Mouse (Mus musculus) forebrain, embryonic 13.5 days (tissue): Measurements from ENCODE around the gene Akr1b10. TPM values are rescaled to one million over a fixed set of nuclear protein-coding genes. Genes with fewer than 3 reads are reported as not detected.
"Not testable (repeated sequence)": the region's sequence is repeated elsewhere in the genome, so short reads cannot be mapped to it uniquely, and the experiment has no call there.

Source experiments
- ATAC-seq: fragments of 200-750 bp; cut with Nextera tagmentation; 2 replicates; pipeline ENCODE4 v1.8.0; 2017
- H3K27ac ChIP-seq: fragments of 300-500 bp; sonication (generic); 2 replicates; pipeline ENCODE4 v1.5.1; 2015; ENCODE audit warnings: inconsistent platforms, mild to moderate bottlenecking, moderate library complexity
- H3K27me3 ChIP-seq: fragments of 300-500 bp; sonication (generic); 2 replicates; pipeline ENCODE4 v1.6.1; 2015; ENCODE audit warnings: mild to moderate bottlenecking, inconsistent platforms
- H3K36me3 ChIP-seq: fragments of 300-500 bp; sonication (generic); 2 replicates; pipeline ENCODE4 v1.6.1; 2015; ENCODE audit warnings: mild to moderate bottlenecking, inconsistent platforms; ENCODE audit not compliant: poor library complexity, severe bottlenecking
- H3K4me1 ChIP-seq: fragments of 300-500 bp; sonication (generic); 2 replicates; pipeline ENCODE4 v1.6.1; 2015; ENCODE audit warnings: inconsistent platforms
- H3K4me2 ChIP-seq: fragments of 300-500 bp; sonication (generic); 2 replicates; pipeline ENCODE4 v1.6.1; 2015; ENCODE audit warnings: inconsistent platforms, mild to moderate bottlenecking, moderate library complexity
- H3K4me3 ChIP-seq: fragments of 300-500 bp; sonication (generic); 2 replicates; pipeline ENCODE4 v1.5.1; 2015; ENCODE audit warnings: mild to moderate bottlenecking, inconsistent platforms
- H3K9ac ChIP-seq: fragments of 300-500 bp; sonication (generic); 2 replicates; pipeline ENCODE4 v1.6.1; 2015; ENCODE audit warnings: mild to moderate bottlenecking, inconsistent platforms
- H3K9me3 ChIP-seq: fragments of 300-500 bp; sonication (generic); replicated peaks from 2 replicates; pipeline ENCODE4 v1.6.1; 2016; ENCODE audit warnings: inconsistent platforms
- WGBS: fragments of 180-500 bp; shearing (Covaris S2); methylation state at CpG from one replicate; pipeline ENCODE4 v1.1.7; 2015; 5-methylcytosine and 5-hydroxymethylcytosine counted together
- polyA plus RNA-seq: library from polyadenylated mRNA; unstranded; fragments of >200 nt; fragmentation: Nextera tagmentation; extraction: Ambion mirVana; gene quantifications from 2 replicates; pipeline ENCODE4 v1.2.1, GENCODE M21; 2015

The Akr1b10 gene
- 7.1 and 8.0 TPM in 2 replicates for polyA plus RNA-seq

GRCm38 (mm10) chr6:34384110-34384661 is at the start of gene Akr1b10:
Gene Akr1b10, plus strand, starts transcription at chr6:34384218.
- 1% methylated on average over 17 of the region's 17 CpGs for WGBS
- Histone ChIP-seq H3K9ac (peak within 1 kb of the TSS; percentile 50), H3K4me2 (peak within 1 kb of the TSS; percentile 75), H3K4me1 (peaks cover 14% of the 10 kb centered on the region), H3K27ac (no peak within 1 kb of the TSS), H3K9me3 (no peaks in the 10 kb centered on the region), H3K36me3 (no peaks in the 10 kb centered on the region), H3K4me3 (peak within 1 kb of the TSS; percentile 42), H3K27me3 (no peaks in the 10 kb centered on the region)
- peak; percentile 72 for ATAC-seq

DNA sequence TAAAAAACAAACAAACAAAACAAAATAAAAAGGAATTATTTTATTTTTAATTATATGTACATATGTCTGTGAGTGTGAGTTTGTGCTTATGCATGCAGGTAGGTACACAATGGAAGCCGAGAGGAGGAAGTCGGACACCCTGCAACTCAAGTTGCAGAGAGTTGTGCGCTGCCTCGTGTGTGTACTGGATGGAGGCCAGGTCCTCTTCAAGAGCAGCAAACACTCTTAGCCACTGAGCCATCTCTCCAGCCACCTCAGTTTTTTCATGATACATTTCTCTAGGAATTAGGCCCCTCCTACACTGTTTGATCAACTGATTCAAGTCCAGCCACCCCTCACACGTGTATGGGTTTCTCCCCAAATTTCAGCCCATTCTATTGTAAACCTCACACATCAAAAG is 49.3 kb upstream of the Akr1b10 start:
- Histone ChIP-seq H3K36me3 (no peaks in the 10 kb centered on the region), H3K9ac (no peak overlapping the region), H3K9me3 (no peaks in the 10 kb centered on the region), H3K27ac (no peak overlapping the region), H3K4me3 (no peak overlapping the region), H3K4me2 (no peak overlapping the region), H3K27me3 (no peaks in the 10 kb centered on the region), H3K4me1 (no peaks in the 10 kb centered on the region)
- ATAC-seq, result no peak
- 93% methylated on average over 5 of the region's 5 CpGs for WGBS

- Histone ChIP-seq H3K4me2 (no peak overlapping the region), H3K9me3 (no peaks in the 10 kb centered on the region), H3K27ac (no peak overlapping the region), H3K36me3 (no peaks in the 10 kb centered on the region), H3K4me3 (no peak overlapping the region), H3K27me3 (no peaks in the 10 kb centered on the region), H3K4me1 (no peaks in the 10 kb centered on the region), H3K9ac (no peak overlapping the region)
- 77% methylated on average over 2 of the region's 2 CpGs for WGBS
- no peak for ATAC-seq
Measured at GRCm38 (mm10) chr6:34337799-34338198, 46.2 kb upstream of the Akr1b10 start.

DNA sequence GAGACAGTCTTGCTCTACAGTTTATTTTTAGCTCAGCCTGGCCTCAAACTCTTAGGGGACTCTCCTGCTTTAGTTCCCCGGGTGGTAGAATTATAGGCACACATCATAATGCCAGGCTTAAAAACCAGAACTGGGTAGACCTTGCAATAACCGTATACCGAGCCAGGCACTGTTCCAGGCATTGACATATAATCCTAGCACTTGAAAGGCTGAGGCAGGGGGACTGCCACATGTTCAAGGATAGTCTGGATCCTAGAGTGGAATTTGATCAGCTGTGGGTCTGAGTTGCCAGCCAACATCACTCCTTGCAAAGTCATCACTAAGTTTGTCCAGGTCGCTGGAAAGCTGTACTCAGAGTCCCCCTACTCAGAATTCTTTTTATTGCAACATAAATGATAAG is 42.0 kb upstream of the Akr1b10 start:
- 86% methylated on average over 4 of the region's 4 CpGs for WGBS
- Histone ChIP-seq H3K36me3 (no peaks in the 10 kb centered on the region), H3K4me3 (no peak overlapping the region), H3K9ac (no peak overlapping the region), H3K9me3 (no peaks in the 10 kb centered on the region), H3K27me3 (no peaks in the 10 kb centered on the region), H3K4me1 (0 out of 2 replicates have a peak, but pooled peaks cover 4% of the 10 kb centered on the region), H3K4me2 (no peak overlapping the region), H3K27ac (no peak overlapping the region)
- ATAC-seq, result no peak

DNA sequence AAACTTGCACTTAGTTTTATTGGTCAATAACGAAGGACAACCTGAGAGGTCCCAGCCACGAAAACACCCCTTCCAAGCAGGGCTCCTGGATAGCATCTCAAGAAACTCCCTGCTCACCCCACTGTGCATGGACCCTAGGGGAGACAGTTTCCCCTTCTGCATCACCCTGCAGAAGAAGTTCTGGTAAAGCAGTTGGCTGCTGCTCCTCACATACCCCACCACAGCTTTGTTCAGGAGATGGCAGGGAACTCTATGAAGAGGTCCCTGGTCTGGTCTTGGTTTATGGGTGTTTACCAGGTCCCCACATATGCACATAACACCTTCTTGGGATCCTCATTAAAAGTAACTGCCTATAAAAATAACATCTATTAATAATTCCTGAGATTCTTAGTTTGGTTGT is 41.5 kb upstream of the Akr1b10 start:
- Histone ChIP-seq H3K9me3 (no peaks in the 10 kb centered on the region), H3K4me1 (0 out of 2 replicates have a peak, but pooled peaks cover 4% of the 10 kb centered on the region), H3K4me2 (no peak overlapping the region), H3K27me3 (no peaks in the 10 kb centered on the region), H3K9ac (no peak overlapping the region), H3K27ac (no peak overlapping the region), H3K4me3 (no peak overlapping the region), H3K36me3 (no peaks in the 10 kb centered on the region)
- no peak for ATAC-seq
- WGBS, result 93% methylated on average over 2 of the region's 2 CpGs

GRCm38 (mm10) chr6:34343426-34343825 is 40.6 kb upstream of the Akr1b10 start:
- H3K36me3 ChIP-seq, result no peaks in the 10 kb centered on the region
- no peaks in the 10 kb centered on the region for H3K9me3 ChIP-seq
- H3K27ac ChIP-seq, result no peak overlapping the region
- H3K4me3 ChIP-seq, result no peak overlapping the region
- 0 out of 2 replicates have a peak, but pooled peaks cover 4% of the 10 kb centered on the region for H3K4me1 ChIP-seq
- no peak overlapping the region for H3K9ac ChIP-seq
- no peak for ATAC-seq
- WGBS, result 87% methylated on average over 6 of the region's 6 CpGs
- no peaks in the 10 kb centered on the region for H3K27me3 ChIP-seq
- no peak overlapping the region for H3K4me2 ChIP-seq

GRCm38 (mm10) chr6:34344135-34344850 is 39.7 kb upstream of the Akr1b10 start:
- Histone ChIP-seq H3K27me3 (no peaks in the 10 kb centered on the region), H3K27ac (no peak overlapping the region), H3K9me3 (no peaks in the 10 kb centered on the region), H3K4me2 (no peak overlapping the region; the same call in 1 of the 2 replicates), H3K36me3 (no peaks in the 10 kb centered on the region), H3K9ac (no peak overlapping the region), H3K4me3 (no peak overlapping the region), H3K4me1 (0 out of 2 replicates have a peak, but pooled peaks cover 4% of the 10 kb centered on the region)
- 41% methylated on average over 10 of the region's 10 CpGs for WGBS
- no peak for ATAC-seq

GRCm38 (mm10) chr6:34344935-34345334 is 39.1 kb upstream of the Akr1b10 start:
- no peak for ATAC-seq
- no peak overlapping the region for H3K4me3 ChIP-seq
- 15% methylated on average over 9 of the region's 9 CpGs for WGBS
- H3K9me3 ChIP-seq, result no peaks in the 10 kb centered on the region
- H3K27ac ChIP-seq, result no peak overlapping the region
- H3K27me3 ChIP-seq, result no peaks in the 10 kb centered on the region
- H3K4me2 ChIP-seq, result peak overlapping the region; percentile 10; the same call in 1 of the 2 replicates
- no peaks in the 10 kb centered on the region for H3K36me3 ChIP-seq
- H3K9ac ChIP-seq, result no peak overlapping the region
- 0 out of 2 replicates have a peak, but pooled peaks cover 4% of the 10 kb centered on the region for H3K4me1 ChIP-seq

DNA sequence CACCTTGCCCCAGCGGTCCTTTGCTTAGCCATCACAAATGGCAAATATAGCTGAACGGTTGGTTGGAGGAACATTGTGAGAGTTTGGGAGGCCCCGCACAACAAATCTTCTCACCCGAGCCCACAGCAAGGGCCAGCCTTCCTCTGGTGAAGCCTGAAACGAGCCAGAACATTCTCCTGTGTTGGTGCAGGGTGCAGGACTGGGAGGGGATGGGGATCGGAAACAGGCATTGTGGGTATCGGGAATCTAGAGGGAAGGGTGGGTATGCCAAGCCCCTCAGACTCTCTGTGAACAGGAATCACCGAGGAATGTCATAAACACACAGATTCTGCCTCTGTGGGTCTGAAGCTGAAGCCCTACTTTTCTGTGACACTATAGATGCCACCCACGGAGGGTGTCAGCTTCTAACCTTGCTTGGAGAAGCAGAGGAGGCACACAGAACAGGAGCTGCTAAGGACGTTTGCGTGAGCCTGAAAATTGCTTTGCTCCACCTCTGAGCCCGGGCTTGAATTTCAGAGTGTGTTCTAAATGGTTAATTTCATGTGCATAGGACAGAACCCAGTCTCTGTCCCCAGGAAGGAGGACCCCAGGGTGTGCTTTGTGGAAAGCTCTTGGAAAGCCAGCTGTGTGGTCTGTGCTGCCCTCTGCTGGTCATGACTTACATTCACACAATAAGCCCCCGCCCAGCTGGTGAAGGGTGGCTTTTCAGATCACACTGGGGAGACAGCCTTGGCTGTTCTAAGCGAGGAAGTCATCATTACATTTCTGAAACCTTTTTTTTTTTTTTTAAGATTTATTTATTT is 37.7 kb upstream of the Akr1b10 start:
- Histone ChIP-seq H3K27ac (no peak overlapping the region), H3K36me3 (no peaks in the 10 kb centered on the region), H3K9ac (no peak overlapping the region), H3K4me2 (no peak overlapping the region), H3K9me3 (no peaks in the 10 kb centered on the region), H3K27me3 (no peaks in the 10 kb centered on the region), H3K4me3 (no peak overlapping the region), H3K4me1 (0 out of 2 replicates have a peak, but pooled peaks cover 4% of the 10 kb centered on the region)
- WGBS, result 50% methylated on average over 14 of the region's 14 CpGs
- peak; percentile 78 for ATAC-seq

DNA sequence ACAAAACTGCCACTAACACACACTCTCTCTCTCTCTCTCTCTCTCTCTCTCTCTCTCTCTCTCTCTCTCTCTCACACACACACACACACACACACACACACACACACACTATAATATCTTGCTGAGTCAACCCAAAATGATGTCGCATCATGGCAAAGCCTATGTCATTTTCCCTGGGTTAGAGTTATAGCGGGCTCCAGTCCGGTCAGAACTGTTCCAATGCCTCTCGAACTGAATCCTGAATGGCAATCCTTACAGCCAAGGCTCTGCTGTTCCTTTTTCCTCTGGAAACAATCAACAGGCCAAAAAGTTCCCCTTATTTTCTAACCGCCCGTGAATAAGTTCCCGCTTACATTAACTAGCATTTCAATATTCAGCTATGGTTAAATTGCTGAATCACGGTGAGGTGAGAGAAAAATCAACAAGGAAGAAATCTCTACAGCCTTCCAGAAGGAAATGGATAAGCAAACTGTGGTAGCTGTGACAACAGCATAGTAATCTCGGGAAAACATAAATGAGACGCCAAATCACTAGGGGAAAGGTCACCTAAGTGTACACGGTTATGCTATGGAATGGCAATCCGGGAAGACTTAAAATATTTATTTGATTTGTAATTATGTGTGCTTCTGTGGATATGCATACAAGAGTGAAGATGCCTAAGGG is 33.9 kb upstream of the Akr1b10 start:
- no peaks in the 10 kb centered on the region for H3K9me3 ChIP-seq
- no peaks in the 10 kb centered on the region for H3K36me3 ChIP-seq
- no peak overlapping the region for H3K9ac ChIP-seq
- WGBS, result 92% methylated on average over 12 of the region's 12 CpGs
- no peak overlapping the region for H3K4me3 ChIP-seq
- no peak for ATAC-seq
- no peak overlapping the region for H3K4me2 ChIP-seq
- H3K4me1 ChIP-seq, result peaks cover 8% of the 10 kb centered on the region; the same call in 1 of the 2 replicates
- H3K27ac ChIP-seq, result no peak overlapping the region
- no peaks in the 10 kb centered on the region for H3K27me3 ChIP-seq

GRCm38 (mm10) chr6:34351481-34351880 is 32.5 kb upstream of the Akr1b10 start:
- not testable (repeated sequence) for H3K27me3 ChIP-seq, H3K27ac ChIP-seq, H3K4me1 ChIP-seq, ATAC-seq, H3K4me2 ChIP-seq, H3K36me3 ChIP-seq, H3K4me3 ChIP-seq, H3K9me3 ChIP-seq, H3K9ac ChIP-seq
- 46% methylated on average over 10 of the region's 10 CpGs for whole genome bisulfite sequencing
